ENCODE assay signal across 8 mouse cellular contexts in genomic region chr14:21610224-21610623, GRCm38 (mm10).
DNase-seq lines count a peak whose midpoint lies in the region; ATAC-seq and TF ChIP-seq lines count a peak whose summit lies in the region.

No protein-coding gene starts in this region.

- peak; percentile 61 for DNase-seq in gastrocnemius, adult 18-20 months (ENCODE audit: low spot score)
- DNase-seq in gastrocnemius, postnatal 10 days = no peak
- peak; percentile 33 for DNase-seq in thymus, adult 2 months
- no peak for DNase-seq in thymus, postnatal 36 days
- DNase-seq in embryo, embryonic 11.5 days (ENCODE audit: low read depth, low spot score) = peak; percentile 41
- no peak for DNase-seq in intestine, embryonic 14.5 days (ENCODE audit: low spot score)
- DNase-seq in adrenal gland, adult 2 months = no peak

- no peak overlapping the region for H3K4me2 ChIP-seq in intestine, embryonic 14.5 days (ENCODE audit: low read length)
- H3K4me2 ChIP-seq in midbrain, embryonic 16.5 days (ENCODE audit: low read length) = no peak overlapping the region

- WGBS in thymus, adult 2 months = 27% methylated on average over 3 of the region's 3 CpGs
- 17% methylated on average over 3 of the region's 3 CpGs for WGBS in intestine, embryonic 14.5 days
- WGBS in midbrain, embryonic 16.5 days = 9% methylated on average over 3 of the region's 3 CpGs

- no peak overlapping the region for H3K27ac ChIP-seq in thymus, adult 2 months (ENCODE audit: control insufficient read depth, insufficient read depth, low read length)
- H3K27ac ChIP-seq in intestine, embryonic 14.5 days (ENCODE audit: low read depth) = no peak overlapping the region
- H3K27ac ChIP-seq in midbrain, embryonic 16.5 days (ENCODE audit: low read length) = no peak overlapping the region

- H3K9ac ChIP-seq in intestine, embryonic 14.5 days (ENCODE audit: low read length) = no peak overlapping the region
- no peak overlapping the region for H3K9ac ChIP-seq in midbrain, embryonic 16.5 days (ENCODE audit: low read depth, low read length)

- no peak for TF ChIP-seq CTCF in thymus, adult 2 months (IDR thresholded peaks at IDR 0.05; ENCODE audit: borderline replicate concordance, control insufficient read depth, extremely low read depth, insufficient read depth, low read length, poor library complexity)

- no peak for TF ChIP-seq POLR2A in thymus, adult 2 months (IDR thresholded peaks at IDR 0.05; ENCODE audit: control insufficient read depth, extremely low read depth, insufficient read depth, low read length, poor library complexity)

- peaks cover 7% of the 10 kb centered on the region for H3K36me3 ChIP-seq in thymus, adult 2 months (ENCODE audit: control insufficient read depth, insufficient read depth, low read length)
- H3K36me3 ChIP-seq in intestine, embryonic 14.5 days (ENCODE audit: control insufficient read depth, insufficient read depth, low read length) = peaks cover 8% of the 10 kb centered on the region
- no peaks in the 10 kb centered on the region for H3K36me3 ChIP-seq in midbrain, embryonic 16.5 days (ENCODE audit: control insufficient read depth, insufficient read depth, low read length)

- no peaks in the 10 kb centered on the region for H3K9me3 ChIP-seq in intestine, embryonic 14.5 days (ENCODE audit: control insufficient read depth, low read length)
- no peaks in the 10 kb centered on the region for H3K9me3 ChIP-seq in midbrain, embryonic 16.5 days (replicated peaks; ENCODE audit: control insufficient read depth, low read length, poor library complexity, severe bottlenecking)

- 0 out of 2 replicates have a peak, but pooled peaks have one; percentile 50 for ATAC-seq in intestine, embryonic 14.5 days (replicated peaks; ENCODE audit: low FRiP score, low TSS enrichment, low read depth)
- peak; percentile 74; the same call in 1 of the 2 replicates for ATAC-seq in midbrain, embryonic 16.5 days

- no peaks in the 10 kb centered on the region for H3K4me1 ChIP-seq in thymus, adult 2 months (replicated peaks; ENCODE audit: control insufficient read depth, insufficient read depth, low read length)
- peaks cover 4% of the 10 kb centered on the region; the same call in 1 of the 2 replicates for H3K4me1 ChIP-seq in intestine, embryonic 14.5 days (replicated peaks; ENCODE audit: control insufficient read depth, insufficient read depth, low read length)
- H3K4me1 ChIP-seq in midbrain, embryonic 16.5 days (ENCODE audit: control insufficient read depth, insufficient read depth, low read length) = peaks cover 22% of the 10 kb centered on the region

- H3K4me3 ChIP-seq in thymus, adult 2 months (ENCODE audit: control insufficient read depth, insufficient read depth, low read length) = no peak overlapping the region
- no peak overlapping the region for H3K4me3 ChIP-seq in intestine, embryonic 14.5 days (ENCODE audit: low read depth, low read length)
- H3K4me3 ChIP-seq in midbrain, embryonic 16.5 days (ENCODE audit: low read depth, low read length) = no peak overlapping the region

- no peaks in the 10 kb centered on the region for H3K27me3 ChIP-seq in thymus, adult 2 months (ENCODE audit: control insufficient read depth, insufficient read depth, low read length)
- H3K27me3 ChIP-seq in intestine, embryonic 14.5 days (replicated peaks; ENCODE audit: control insufficient read depth, insufficient read depth, low read length) = no peaks in the 10 kb centered on the region
- H3K27me3 ChIP-seq in midbrain, embryonic 16.5 days (ENCODE audit: control insufficient read depth, insufficient read depth, low read depth, low read length) = no peaks in the 10 kb centered on the region

Comparison
In these comparisons a context has a peak if more than half of its experiments do, and no peak if none do; other contexts are left out.
1. DNase-seq: peak in gastrocnemius, adult 18-20 months (single experiment), thymus, adult 2 months (single experiment) and embryo, embryonic 11.5 days (single experiment); none in gastrocnemius, postnatal 10 days (single experiment), thymus, postnatal 36 days (0 of 2), intestine, embryonic 14.5 days (single experiment) and adrenal gland, adult 2 months (single experiment).